Mouse (Mus musculus) olfactory bulb, adult 2 months (tissue): ENCODE data around the gene Pik3r2.

ENCODE experiments used
- CTCF ChIP-seq: fragments of 200-500 bp; IDR thresholded peaks from 2 replicates; pipeline ENCODE4 v1.5.1; 2012; ENCODE audit warnings: low read depth, mild to moderate bottlenecking, low read length, moderate library complexity; ENCODE audit not compliant: insufficient read depth
- POLR2A ChIP-seq: fragments of 200-500 bp; IDR thresholded peaks from 2 replicates; pipeline ENCODE4 v1.6.1; 2012; ENCODE audit warnings: mild to moderate bottlenecking, low read depth, low read length, moderate library complexity; ENCODE audit not compliant: insufficient read depth

GRCm38 (mm10) chr8:70823802-70824201 lies 47.3 kb upstream of the Pik3r2 start:
- TF ChIP-seq CTCF = no peak
- no peak for TF ChIP-seq POLR2A
